Mouse (Mus musculus) forebrain, embryonic 11.5 days (tissue): ENCODE measurements around the gene Hist3h2a. TPM values are rescaled to one million over a fixed set of nuclear protein-coding genes. Genes with fewer than 3 reads are reported as not detected.

ENCODE experiments used
- ATAC-seq: fragments of 200-750 bp; cut with Nextera tagmentation; replicated peaks from 2 replicates; pipeline ENCODE4 v1.8.0; 2017; ENCODE audit warnings: moderate TSS enrichment; ENCODE audit not compliant: low FRiP score
- DNase-seq: peaks from one replicate; pipeline ENCODE4 v3.0.0-alpha.2; 2017; ENCODE audit warnings: low spot score
- H3K27ac ChIP-seq: fragments of 300-500 bp; sonication (generic); 2 replicates; pipeline ENCODE4 v1.5.1; 2014; ENCODE audit warnings: low read depth, low read length
- H3K27me3 ChIP-seq: fragments of 300-500 bp; sonication (generic); 2 replicates; pipeline ENCODE4 v1.6.1; 2014; ENCODE audit warnings: mild to moderate bottlenecking, low read length, mixed read lengths; ENCODE audit not compliant: control insufficient read depth, insufficient read depth
- H3K36me3 ChIP-seq: fragments of 300-500 bp; sonication (generic); 2 replicates; pipeline ENCODE4 v1.6.1; 2014; ENCODE audit warnings: mild to moderate bottlenecking, low read length, moderate library complexity, mixed read lengths; ENCODE audit not compliant: control insufficient read depth, insufficient read depth
- H3K4me1 ChIP-seq: fragments of 300-500 bp; sonication (generic); replicated peaks from 2 replicates; pipeline ENCODE4 v1.6.1; 2014; ENCODE audit warnings: low read length, mixed read lengths; ENCODE audit not compliant: control insufficient read depth, insufficient read depth
- H3K4me2 ChIP-seq: fragments of 300-500 bp; sonication (generic); 2 replicates; pipeline ENCODE4 v1.6.1; 2014; ENCODE audit warnings: low read depth, mild to moderate bottlenecking, low read length, moderate library complexity, mixed read lengths; ENCODE audit not compliant: severe bottlenecking
- H3K4me3 ChIP-seq: fragments of 300-500 bp; sonication (generic); 2 replicates; pipeline ENCODE4 v1.5.1; 2014; ENCODE audit warnings: low read depth, low read length
- H3K9ac ChIP-seq: fragments of 300-500 bp; sonication (generic); 2 replicates; pipeline ENCODE4 v1.6.1; 2014; ENCODE audit warnings: low read length
- H3K9me3 ChIP-seq: fragments of 300-500 bp; sonication (generic); 2 replicates; pipeline ENCODE4 v1.6.1; 2016; ENCODE audit warnings: low read length, mixed read lengths; ENCODE audit not compliant: control insufficient read depth
- WGBS: fragments of 180-500 bp; shearing (Covaris S2); extraction: QIAGEN DNeasy Blood & Tissue Kit; methylation state at CpG from one replicate; pipeline ENCODE4 v1.1.7; 2014; 5-methylcytosine and 5-hydroxymethylcytosine counted together
- polyA plus RNA-seq: library from polyadenylated mRNA; unstranded; fragments of >200 nt; fragmentation: Nextera tagmentation; extraction: Ambion mirVana; gene quantifications from 2 replicates; pipeline ENCODE4 v1.2.1, GENCODE M21; 2014

Hist3h2a gene
- polyA plus RNA-seq, 1 experiment from 2014 or later: 52.9 TPM

DNA sequence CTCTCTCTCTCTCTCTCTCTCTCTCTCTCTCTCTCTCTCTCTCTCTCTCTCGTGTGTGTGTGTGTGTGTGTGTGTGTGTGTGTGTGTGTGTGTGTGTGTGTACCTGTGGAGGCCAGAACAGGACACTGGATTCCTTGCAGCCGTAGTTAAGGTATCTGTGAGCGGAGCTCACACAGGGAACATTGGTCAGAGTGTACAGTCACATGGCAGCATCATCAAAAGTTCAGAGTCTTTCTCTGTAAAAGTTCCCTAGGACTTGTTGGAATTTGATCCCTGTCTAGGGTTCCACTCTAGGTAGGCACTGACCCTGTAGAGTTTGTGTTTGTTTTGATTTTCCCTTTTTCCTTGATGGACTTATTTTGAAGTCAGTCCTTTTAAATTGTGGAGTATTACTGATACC is 27.8 kb upstream of the Hist3h2a start:
- no peak overlapping the region for H3K27ac ChIP-seq
- no peak for ATAC-seq
- peaks cover under 1% of the 10 kb centered on the region; the same call in 1 of the 2 replicates for H3K36me3 ChIP-seq
- H3K27me3 ChIP-seq: no peaks in the 10 kb centered on the region
- WGBS: 87% methylated on average over 2 of the region's 3 CpGs
- H3K4me3 ChIP-seq: no peak overlapping the region
- no peaks in the 10 kb centered on the region for H3K9me3 ChIP-seq
- H3K4me1 ChIP-seq: no peaks in the 10 kb centered on the region
- no peak overlapping the region for H3K9ac ChIP-seq
- no peak for DNase-seq
- H3K4me2 ChIP-seq: no peak overlapping the region

- no peak for DNase-seq
- no peak overlapping the region for H3K27ac ChIP-seq
- H3K27me3 ChIP-seq: no peaks in the 10 kb centered on the region
- peaks cover 4% of the 10 kb centered on the region; the same call in 1 of the 2 replicates for H3K36me3 ChIP-seq
- no peak overlapping the region for H3K9ac ChIP-seq
- no peak overlapping the region for H3K4me2 ChIP-seq
- WGBS: 84% methylated on average over 2 of the region's 2 CpGs
- no peak for ATAC-seq
- no peaks in the 10 kb centered on the region for H3K4me1 ChIP-seq
- no peak overlapping the region for H3K4me3 ChIP-seq
- H3K9me3 ChIP-seq: no peaks in the 10 kb centered on the region
These were observed 27.4 kb upstream of the Hist3h2a start for GRCm38 (mm10) chr11:58927053-58927452.

DNA sequence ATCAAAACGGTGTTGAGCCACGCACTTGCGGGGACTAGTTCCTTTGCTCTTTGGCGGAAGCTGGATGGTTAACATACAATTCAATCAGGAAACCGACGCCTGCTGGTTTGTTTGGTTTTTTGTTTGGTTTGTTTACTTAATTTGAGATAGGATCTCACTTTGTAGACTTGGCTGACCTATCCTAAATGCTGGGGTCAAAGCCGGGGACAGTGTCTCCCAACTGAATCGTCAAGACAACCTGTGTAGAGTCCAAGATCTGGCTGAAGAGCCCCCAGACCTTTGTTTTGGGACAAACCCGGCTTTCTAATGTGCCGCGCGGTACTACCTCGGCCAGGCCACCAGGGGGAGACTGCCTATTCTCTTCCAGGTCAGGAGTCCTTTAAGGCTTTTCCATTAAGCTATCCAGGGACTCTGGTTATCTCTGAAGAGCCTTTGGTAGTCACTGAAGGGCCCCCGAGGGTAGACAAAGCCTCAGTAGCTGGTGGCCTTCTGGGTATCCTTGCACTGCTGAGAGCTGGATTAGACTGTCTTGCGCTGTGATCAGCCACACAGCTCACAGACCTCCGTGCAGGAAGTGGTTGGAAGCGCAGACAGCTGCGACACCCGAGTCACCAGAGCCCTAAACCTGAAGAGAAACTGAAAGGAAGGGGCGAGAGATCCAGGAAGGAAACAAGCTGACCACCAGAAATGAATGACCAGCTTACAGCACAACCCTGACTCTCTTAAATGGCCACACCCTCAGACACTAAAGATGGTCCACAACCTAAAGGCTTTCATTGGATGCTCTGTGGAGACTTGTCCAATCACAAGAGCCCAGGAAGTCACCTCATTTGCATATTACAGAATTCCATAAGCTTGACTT is 26.5 kb upstream of the Hist3h2a start:
- ATAC-seq: peak; percentile 72
- Histone ChIP-seq H3K4me1 (no peaks in the 10 kb centered on the region), H3K9me3 (no peaks in the 10 kb centered on the region), H3K27ac (no peak overlapping the region), H3K9ac (0 out of 2 replicates have a peak overlapping the region, but pooled peaks have one; percentile 2), H3K36me3 (peaks cover 8% of the 10 kb centered on the region; the same call in 1 of the 2 replicates), H3K4me3 (no peak overlapping the region), H3K4me2 (0 out of 2 replicates have a peak overlapping the region, but pooled peaks have one; percentile 0), H3K27me3 (no peaks in the 10 kb centered on the region)
- peak; percentile 88 for DNase-seq
- WGBS: 41% methylated on average over 20 of the region's 20 CpGs

DNA sequence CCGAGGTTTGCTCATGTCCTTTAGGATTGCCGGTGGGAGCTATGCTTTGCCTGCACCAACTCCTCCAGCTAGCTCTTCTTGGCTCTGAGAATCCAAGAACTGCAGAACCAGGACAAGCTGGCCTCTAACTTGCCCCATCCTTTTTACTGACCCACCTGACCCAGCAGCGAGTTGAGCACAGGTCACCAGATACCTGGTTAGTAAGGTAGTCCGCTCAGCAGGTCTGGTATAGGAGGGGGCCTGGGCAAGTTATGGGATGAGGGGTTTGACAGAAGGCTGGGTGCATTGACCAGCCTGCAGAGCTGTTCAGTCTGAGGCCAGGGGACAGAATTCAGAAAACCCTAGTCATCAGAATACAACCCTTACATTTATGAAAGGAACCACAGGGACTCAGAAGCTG is 25.4 kb upstream of the Hist3h2a start:
- H3K4me3 ChIP-seq: no peak overlapping the region
- H3K36me3 ChIP-seq: peaks cover 11% of the 10 kb centered on the region; the same call in 1 of the 2 replicates
- H3K27me3 ChIP-seq: no peaks in the 10 kb centered on the region
- H3K9ac ChIP-seq: no peak overlapping the region
- no peak overlapping the region for H3K4me2 ChIP-seq
- no peaks in the 10 kb centered on the region for H3K9me3 ChIP-seq
- ATAC-seq (no peak), DNase-seq (no peak)
- no peak overlapping the region for H3K27ac ChIP-seq
- no peaks in the 10 kb centered on the region for H3K4me1 ChIP-seq
- 80% methylated on average over 4 of the region's 4 CpGs for WGBS

- Histone ChIP-seq H3K27ac (no peak overlapping the region), H3K4me2 (no peak overlapping the region), H3K9me3 (no peaks in the 10 kb centered on the region), H3K4me1 (no peaks in the 10 kb centered on the region), H3K4me3 (no peak overlapping the region), H3K36me3 (peaks cover 11% of the 10 kb centered on the region; the same call in 1 of the 2 replicates), H3K27me3 (no peaks in the 10 kb centered on the region), H3K9ac (no peak overlapping the region)
- ATAC-seq (no peak), DNase-seq (no peak)
- WGBS: 57% methylated on average over 3 of the region's 3 CpGs
These were observed 24.8 kb upstream of the Hist3h2a start for GRCm38 (mm10) chr11:58929641-58930040.

DNA sequence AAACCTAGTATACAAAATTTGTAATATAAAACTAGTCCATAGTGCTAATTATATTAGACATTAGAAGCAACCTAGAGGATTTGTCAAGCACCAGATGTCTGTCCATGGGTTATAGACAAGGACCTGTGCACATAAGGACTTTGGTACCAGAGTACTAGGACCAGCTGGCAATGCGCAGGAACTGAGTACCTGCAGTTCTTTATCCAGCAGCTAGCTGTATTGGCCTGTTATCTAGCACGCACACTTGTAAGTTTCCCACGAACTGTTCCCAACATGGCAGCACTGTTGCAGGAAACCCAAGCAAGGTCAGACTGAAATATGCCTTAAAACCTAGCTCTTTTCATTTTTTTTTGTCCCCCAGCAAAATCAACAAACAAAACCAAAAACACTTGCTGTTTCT is 24.2 kb upstream of the Hist3h2a start:
- H3K4me2 ChIP-seq: no peak overlapping the region
- H3K9ac ChIP-seq: no peak overlapping the region
- no peak overlapping the region for H3K4me3 ChIP-seq
- DNase-seq (no peak), ATAC-seq (no peak)
- no peak overlapping the region for H3K27ac ChIP-seq
- peaks cover 11% of the 10 kb centered on the region; the same call in 1 of the 2 replicates for H3K36me3 ChIP-seq
- no peaks in the 10 kb centered on the region for H3K4me1 ChIP-seq
- 96% methylated on average over 3 of the region's 3 CpGs for WGBS
- H3K27me3 ChIP-seq: no peaks in the 10 kb centered on the region
- no peaks in the 10 kb centered on the region for H3K9me3 ChIP-seq

DNA sequence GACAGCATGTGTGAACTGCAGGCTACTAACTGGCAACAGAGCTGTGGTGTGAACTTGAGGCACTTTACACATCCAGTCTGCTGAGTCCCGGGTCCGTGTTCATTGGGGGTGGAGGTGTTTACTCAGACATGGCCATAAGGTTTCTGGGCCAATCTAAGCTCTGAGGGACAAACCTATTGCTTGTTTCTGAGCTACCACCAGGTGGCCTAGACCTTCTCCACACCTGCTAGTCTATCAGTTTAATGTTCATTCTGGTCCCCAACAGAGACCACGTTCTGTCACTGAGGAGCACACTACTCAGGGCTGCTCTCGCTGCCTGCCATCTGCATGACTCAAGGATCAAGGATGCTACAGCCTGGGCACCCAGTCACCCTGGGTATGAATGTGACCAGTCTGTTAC is 22.9 kb upstream of the Hist3h2a start:
- no peak overlapping the region for H3K27ac ChIP-seq
- no peak for ATAC-seq
- no peak for DNase-seq
- no peak overlapping the region for H3K4me2 ChIP-seq
- no peaks in the 10 kb centered on the region for H3K4me1 ChIP-seq
- H3K9ac ChIP-seq: no peak overlapping the region
- H3K4me3 ChIP-seq: no peak overlapping the region
- no peaks in the 10 kb centered on the region for H3K27me3 ChIP-seq
- H3K9me3 ChIP-seq: no peaks in the 10 kb centered on the region
- 78% methylated on average over 4 of the region's 4 CpGs for WGBS
- H3K36me3 ChIP-seq: peaks cover 14% of the 10 kb centered on the region

- H3K4me1 ChIP-seq: peaks cover 12% of the 10 kb centered on the region; the same call in 1 of the 2 replicates
- H3K27me3 ChIP-seq: no peaks in the 10 kb centered on the region
- peak overlapping the region; percentile 92 for H3K4me3 ChIP-seq
- H3K36me3 ChIP-seq: peaks cover 7% of the 10 kb centered on the region
- H3K9ac ChIP-seq: peak overlapping the region; percentile 97
- DNase-seq (no peak), ATAC-seq (no peak)
- WGBS: 1% methylated on average over 12 of the region's 13 CpGs
- H3K27ac ChIP-seq: peak overlapping the region; percentile 88; the same call in 1 of the 2 replicates
- H3K9me3 ChIP-seq: no peaks in the 10 kb centered on the region
- peak overlapping the region; percentile 89 for H3K4me2 ChIP-seq
These were observed 16.6 kb upstream of the Hist3h2a start for GRCm38 (mm10) chr11:58937909-58938308.
